In genomic region chr7:25657785-25658184, GRCm38 (mm10) we compare ENCODE assay signal across 1 mouse cellular context.
TF ChIP-seq lines count a peak whose summit lies in the region.

No protein-coding gene starts in this region.

TF ChIP-seq in CH12.LX, 34 proteins besides CTCF, POLR2A, EP300 and RAD21 (continued from another document):
- no peak for TF ChIP-seq USF1 (IDR thresholded peaks at IDR 0.05; ENCODE audit: low read depth, low read length)
- no peak for TF ChIP-seq ZNF384 (IDR thresholded peaks at IDR 0.05; ENCODE audit: low read depth, low read length)
- no peak for TF ChIP-seq KAT2A (IDR thresholded peaks at IDR 0.05; ENCODE audit: insufficient replicate concordance, low read length)
- no peak for TF ChIP-seq RCOR1 (conservative IDR thresholded peaks at IDR 0.05; ENCODE audit: low read depth, low read length)
